Mouse (Mus musculus) adipocyte (in vitro differentiated cells): ENCODE measurements around the gene Hmgb3.
A peak's percentile ranks its signal among the peaks of the same experiment; 100 is the strongest.
"Not testable (repeated sequence)": the region's sequence is repeated elsewhere in the genome, so short reads cannot be mapped to it uniquely, and the experiment has no call there.

Experiments
- DNase-seq: peaks from one replicate; pipeline ENCODE4 v3.0.0-alpha.2; 2016; ENCODE audit warnings: low spot score

Gene Hmgb3

GRCm38 (mm10) chrX:71555415-71556114 lies at the start of gene Hmgb3:
Gene Hmgb3 (plus strand): TSS chrX:71555918.
- DNase-seq = peak; percentile 87

- DNase-seq = not testable (repeated sequence)
Observed at GRCm38 (mm10) chrX:71506591-71506990, 49.1 kb upstream of the Hmgb3 start.

- DNase-seq = no peak
Observed at GRCm38 (mm10) chrX:71519252-71519651, 36.5 kb upstream of the Hmgb3 start.

- DNase-seq = no peak
Observed at GRCm38 (mm10) chrX:71522889-71523288, 32.8 kb upstream of the Hmgb3 start.

- DNase-seq = no peak
Observed at GRCm38 (mm10) chrX:71524310-71524709, 31.4 kb upstream of the Hmgb3 start.

- DNase-seq = no peak
Observed at GRCm38 (mm10) chrX:71525593-71526299, 30.0 kb upstream of the Hmgb3 start.

- no peak for DNase-seq
Observed at GRCm38 (mm10) chrX:71527461-71527860, 28.3 kb upstream of the Hmgb3 start.

- no peak for DNase-seq
Observed at GRCm38 (mm10) chrX:71528150-71528549, 27.6 kb upstream of the Hmgb3 start.

- DNase-seq = peak; percentile 42
Observed at GRCm38 (mm10) chrX:71528646-71529045, 27.1 kb upstream of the Hmgb3 start.

GRCm38 (mm10) chrX:71532635-71533034 lies 23.1 kb upstream of the Hmgb3 start:
- no peak for DNase-seq

- no peak for DNase-seq
Observed at GRCm38 (mm10) chrX:71534102-71534501, 21.6 kb upstream of the Hmgb3 start.

- DNase-seq = no peak
Observed at GRCm38 (mm10) chrX:71537791-71538190, 17.9 kb upstream of the Hmgb3 start.

GRCm38 (mm10) chrX:71540821-71541510 lies 14.8 kb upstream of the Hmgb3 start:
- DNase-seq = peak; percentile 80

GRCm38 (mm10) chrX:71544731-71545130 lies 11.0 kb upstream of the Hmgb3 start:
- no peak for DNase-seq

- DNase-seq = no peak
Observed at GRCm38 (mm10) chrX:71545163-71545562, 10.6 kb upstream of the Hmgb3 start.

GRCm38 (mm10) chrX:71556115-71556941 lies 610 bp downstream of the Hmgb3 start:
- DNase-seq = no peak

- DNase-seq = no peak
Observed at GRCm38 (mm10) chrX:71556965-71557491, 1.3 kb downstream of the Hmgb3 start.

GRCm38 (mm10) chrX:71559336-71559735 lies 3.6 kb downstream of the Hmgb3 start:
- no peak for DNase-seq

GRCm38 (mm10) chrX:71560796-71561195 lies 5.1 kb downstream of the Hmgb3 start:
- DNase-seq = no peak

GRCm38 (mm10) chrX:71573132-71573900 lies 17.6 kb downstream of the Hmgb3 start:
- no peak for DNase-seq

- DNase-seq = no peak
Observed at GRCm38 (mm10) chrX:71575550-71575949, 19.8 kb downstream of the Hmgb3 start.
